Mouse (Mus musculus): ENCODE results near the gene Rbsn. TPM values are rescaled to one million over a fixed set of nuclear protein-coding genes. Genes with fewer than 3 reads are reported as not detected.

Rbsn gene
- polyA plus RNA-seq (2012; rRNA removed): 17.1 and 17.3 TPM in 2 replicates
- 19.1 and 19.9 TPM in 2 replicates for polyA plus RNA-seq (2014; fragmentation: Nextera tagmentation; extraction: Ambion mirVana)

GRCm38 (mm10) chr6:92214773-92215449 lies at the start of gene Rbsn:
TSS of gene Rbsn (minus strand) at chr6:92214925.
- peak within 1 kb of the TSS; percentile 95 for H3K9ac ChIP-seq (ENCODE audit: low read depth, low read length, severe bottlenecking)
- WGBS: 9% methylated on average over 35 of the region's 35 CpGs

GRCm38 (mm10) chr6:92261162-92261843 lies 46.6 kb upstream of the Rbsn start:
- 65% methylated on average over 4 of the region's 4 CpGs for WGBS
- DNase-seq (ENCODE audit: low spot score) (no peak), ATAC-seq (ENCODE audit: low FRiP score, low read depth) (no peak)
- Histone ChIP-seq H3K4me1 (ENCODE audit: control insufficient read depth, insufficient read depth, low read length) (no peaks in the 10 kb centered on the region), H3K4me2 (replicated peaks; ENCODE audit: low read depth, low read length, severe bottlenecking) (no peak overlapping the region), H3K9me3 (ENCODE audit: control insufficient read depth, low read length) (no peaks in the 10 kb centered on the region), H3K36me3 (ENCODE audit: control insufficient read depth, insufficient read depth, low read length) (no peaks in the 10 kb centered on the region), H3K4me3 (replicated peaks; ENCODE audit: low read length) (no peak overlapping the region), H3K27ac (replicated peaks; ENCODE audit: low read depth, low read length) (no peak overlapping the region), H3K9ac (ENCODE audit: low read depth, low read length, severe bottlenecking) (no peak overlapping the region), H3K27me3 (ENCODE audit: control insufficient read depth, insufficient read depth, low read length) (no peaks in the 10 kb centered on the region)
- TF ChIP-seq POLR2A (IDR thresholded peaks at IDR 0.05; ENCODE audit: borderline replicate concordance, extremely low read depth, insufficient read depth, insufficient read length): no peak

More at GRCm38 (mm10) chr6:92214773-92215449, at the start of gene Rbsn:
- DNase-seq (ENCODE audit: low spot score): peak; percentile 96
- H3K9me3 ChIP-seq (ENCODE audit: control insufficient read depth, low read length): no peaks in the 10 kb centered on the region
- H3K27me3 ChIP-seq (ENCODE audit: control insufficient read depth, insufficient read depth, low read length): no peaks in the 10 kb centered on the region
- H3K4me2 ChIP-seq (replicated peaks; ENCODE audit: low read depth, low read length, severe bottlenecking): peak within 1 kb of the TSS; percentile 90
- 0 out of 2 replicates have a peak, but pooled peaks have one; percentile 77 for TF ChIP-seq POLR2A (IDR thresholded peaks at IDR 0.05; ENCODE audit: borderline replicate concordance, extremely low read depth, insufficient read depth, insufficient read length)
- peak; percentile 97 for ATAC-seq (ENCODE audit: low FRiP score, low read depth)
- peaks cover 6% of the 10 kb centered on the region for H3K4me1 ChIP-seq (ENCODE audit: control insufficient read depth, insufficient read depth, low read length)
- peak within 1 kb of the TSS; percentile 86 for H3K27ac ChIP-seq (replicated peaks; ENCODE audit: low read depth, low read length)
- H3K36me3 ChIP-seq (ENCODE audit: control insufficient read depth, insufficient read depth, low read length): peaks cover 11% of the 10 kb centered on the region
- peak within 1 kb of the TSS; percentile 98 for H3K4me3 ChIP-seq (replicated peaks; ENCODE audit: low read length)

- DNase-seq (ENCODE audit: low spot score) (no peak), ATAC-seq (ENCODE audit: low FRiP score, low read depth) (no peak)
- peaks cover 6% of the 10 kb centered on the region for H3K9me3 ChIP-seq (ENCODE audit: control insufficient read depth, low read length)
- H3K36me3 ChIP-seq (ENCODE audit: control insufficient read depth, insufficient read depth, low read length): no peaks in the 10 kb centered on the region
- H3K4me3 ChIP-seq (replicated peaks; ENCODE audit: low read length): no peak overlapping the region
- TF ChIP-seq POLR2A (IDR thresholded peaks at IDR 0.05; ENCODE audit: borderline replicate concordance, extremely low read depth, insufficient read depth, insufficient read length): no peak
- no peak overlapping the region for H3K9ac ChIP-seq (ENCODE audit: low read depth, low read length, severe bottlenecking)
- no peak overlapping the region for H3K27ac ChIP-seq (replicated peaks; ENCODE audit: low read depth, low read length)
- no peaks in the 10 kb centered on the region for H3K4me1 ChIP-seq (ENCODE audit: control insufficient read depth, insufficient read depth, low read length)
- H3K4me2 ChIP-seq (replicated peaks; ENCODE audit: low read depth, low read length, severe bottlenecking): no peak overlapping the region
- no peaks in the 10 kb centered on the region for H3K27me3 ChIP-seq (ENCODE audit: control insufficient read depth, insufficient read depth, low read length)
Observed at GRCm38 (mm10) chr6:92255346-92255745, 40.6 kb upstream of the Rbsn start.

GRCm38 (mm10) chr6:92253253-92253870 lies 38.6 kb upstream of the Rbsn start:
- no peaks in the 10 kb centered on the region for H3K27me3 ChIP-seq (ENCODE audit: control insufficient read depth, insufficient read depth, low read length)
- no peaks in the 10 kb centered on the region for H3K4me1 ChIP-seq (ENCODE audit: control insufficient read depth, insufficient read depth, low read length)
- H3K36me3 ChIP-seq (ENCODE audit: control insufficient read depth, insufficient read depth, low read length): no peaks in the 10 kb centered on the region
- H3K9me3 ChIP-seq (ENCODE audit: control insufficient read depth, low read length): peaks cover 6% of the 10 kb centered on the region
- no peak for DNase-seq (ENCODE audit: low spot score)
- ATAC-seq (ENCODE audit: low FRiP score, low read depth): no peak
- no peak overlapping the region for H3K4me2 ChIP-seq (replicated peaks; ENCODE audit: low read depth, low read length, severe bottlenecking)
- 68% methylated on average over 3 of the region's 3 CpGs for WGBS
- H3K9ac ChIP-seq (ENCODE audit: low read depth, low read length, severe bottlenecking): no peak overlapping the region
- no peak for TF ChIP-seq POLR2A (IDR thresholded peaks at IDR 0.05; ENCODE audit: borderline replicate concordance, extremely low read depth, insufficient read depth, insufficient read length)
- no peak overlapping the region for H3K4me3 ChIP-seq (replicated peaks; ENCODE audit: low read length)
- no peak overlapping the region for H3K27ac ChIP-seq (replicated peaks; ENCODE audit: low read depth, low read length)

GRCm38 (mm10) chr6:92247215-92247919 lies 32.6 kb upstream of the Rbsn start:
- 29% methylated on average over 7 of the region's 7 CpGs for WGBS
- no peak overlapping the region for H3K9ac ChIP-seq (ENCODE audit: low read depth, low read length, severe bottlenecking)
- DNase-seq (ENCODE audit: low spot score): no peak
- H3K36me3 ChIP-seq (ENCODE audit: control insufficient read depth, insufficient read depth, low read length): no peaks in the 10 kb centered on the region
- H3K4me1 ChIP-seq (ENCODE audit: control insufficient read depth, insufficient read depth, low read length): 0 out of 2 replicates have a peak, but pooled peaks cover 3% of the 10 kb centered on the region
- H3K27me3 ChIP-seq (ENCODE audit: control insufficient read depth, insufficient read depth, low read length): peaks cover 34% of the 10 kb centered on the region
- H3K4me2 ChIP-seq (replicated peaks; ENCODE audit: low read depth, low read length, severe bottlenecking): no peak overlapping the region
- ATAC-seq (ENCODE audit: low FRiP score, low read depth): no peak
- no peak overlapping the region for H3K4me3 ChIP-seq (replicated peaks; ENCODE audit: low read length)
- H3K27ac ChIP-seq (replicated peaks; ENCODE audit: low read depth, low read length): no peak overlapping the region
- no peaks in the 10 kb centered on the region for H3K9me3 ChIP-seq (ENCODE audit: control insufficient read depth, low read length)
- TF ChIP-seq POLR2A (IDR thresholded peaks at IDR 0.05; ENCODE audit: borderline replicate concordance, extremely low read depth, insufficient read depth, insufficient read length): no peak
